Mouse (Mus musculus): ENCODE results near the gene Nup62cl. TPM values are rescaled to one million over a fixed set of nuclear protein-coding genes. Genes with fewer than 3 reads are reported as not detected.
A peak's percentile ranks its signal among the peaks of the same experiment; 100 is the strongest.

Gene Nup62cl
- polyA plus RNA-seq (2015; fragmentation: Nextera tagmentation; extraction: Ambion mirVana), result 7.9 and 8.7 TPM in 2 replicates

DNA sequence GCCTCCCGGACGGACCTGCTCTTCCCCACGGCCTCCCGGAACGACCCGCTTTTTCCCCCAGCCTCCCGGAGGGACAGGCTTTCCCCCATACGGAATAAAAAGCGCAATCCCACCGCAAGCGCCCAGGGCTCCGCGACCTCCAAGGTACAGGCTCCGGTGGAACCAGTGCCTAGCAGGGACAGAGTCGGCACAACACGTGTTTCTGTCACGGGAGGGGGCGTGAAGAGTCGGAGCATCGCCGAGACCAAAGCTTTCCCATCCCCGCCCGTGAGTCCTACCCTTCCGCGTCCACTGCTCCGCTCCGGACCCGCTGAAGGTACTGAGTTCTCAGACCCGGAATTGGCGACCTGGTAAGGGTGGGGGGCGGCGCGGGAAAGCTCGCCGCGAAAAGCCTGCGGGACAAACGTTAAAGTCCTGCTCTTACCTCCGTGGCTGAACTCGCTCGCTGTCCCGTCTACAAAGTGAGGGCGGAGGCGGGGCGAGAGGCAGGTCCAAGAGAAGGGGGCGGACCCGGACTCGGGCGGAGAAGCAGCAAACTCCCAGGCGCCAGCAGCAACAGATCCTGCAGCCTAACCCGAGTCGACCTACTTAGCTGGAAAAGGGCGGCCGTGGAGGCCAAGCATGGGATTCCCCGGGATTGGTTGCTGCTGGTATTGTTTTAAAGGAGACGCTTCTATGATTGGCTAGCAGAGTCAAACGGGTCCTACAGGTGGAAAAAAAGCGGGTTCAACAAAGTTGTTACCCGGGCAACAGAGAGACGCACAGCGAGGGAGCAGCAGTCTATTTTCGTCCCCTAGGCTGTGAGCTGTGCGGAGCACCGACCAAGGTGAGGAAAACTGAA lies at the start of gene Nup62cl, which contains the start of gene Pih1h3b:
Gene Nup62cl, minus strand, starts transcription at position 578 of the 841 bp plus-strand sequence.
Gene Pih1h3b, plus strand, starts transcription at position 745 of the 841 bp plus-strand sequence.
- no peak within 1 kb of the TSS for H3K9ac ChIP-seq (replicated peaks; ENCODE audit: low read depth)
- H3K4me2 ChIP-seq (replicated peaks; ENCODE audit: low read depth, low read length), result peak within 1 kb of the TSS; percentile 60
- WGBS, result 23% methylated on average over 61 of the region's 64 CpGs
- no peaks in the 10 kb centered on the region for H3K9me3 ChIP-seq (ENCODE audit: low read length)
- H3K4me3 ChIP-seq (ENCODE audit: low read depth, low read length), result peak within 1 kb of the TSS; percentile 34
- H3K27me3 ChIP-seq (replicated peaks; ENCODE audit: insufficient read depth, low read length), result no peaks in the 10 kb centered on the region
- TF ChIP-seq EP300 (IDR thresholded peaks at IDR 0.05), result no peak
- no peaks in the 10 kb centered on the region for H3K4me1 ChIP-seq (ENCODE audit: insufficient read depth, low read depth, low read length)
- DNase-seq (ENCODE audit: low spot score) (peak; percentile 67), ATAC-seq (peak; percentile 85)
- no peaks in the 10 kb centered on the region for H3K36me3 ChIP-seq (ENCODE audit: insufficient read depth, low read length)
- H3K27ac ChIP-seq (ENCODE audit: low read length), result no peak within 1 kb of the TSS

DNA sequence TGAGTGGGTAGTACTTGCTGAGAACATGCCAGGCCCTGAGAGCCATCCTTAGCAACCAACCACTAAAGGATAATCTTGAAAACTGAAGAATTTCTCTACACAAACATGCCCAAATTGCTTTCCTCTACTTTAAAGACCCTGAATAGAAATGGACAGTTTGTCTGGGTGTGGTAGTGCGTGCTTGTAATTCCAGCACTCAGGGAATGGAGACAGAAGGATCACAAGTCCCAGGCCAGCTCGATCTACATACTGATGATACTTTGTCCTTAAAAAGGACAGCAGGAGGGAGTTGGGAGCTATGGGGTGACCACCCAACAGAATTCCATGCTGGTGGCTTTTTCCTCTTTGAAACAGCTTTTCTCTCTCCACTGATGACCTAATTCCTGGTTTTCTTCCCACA lies 31.6 kb upstream of the Nup62cl start:
- Histone ChIP-seq H3K4me2 (replicated peaks; ENCODE audit: low read depth, low read length) (no peak overlapping the region), H3K27me3 (replicated peaks; ENCODE audit: insufficient read depth, low read length) (no peaks in the 10 kb centered on the region), H3K4me3 (ENCODE audit: low read depth, low read length) (no peak overlapping the region), H3K4me1 (ENCODE audit: insufficient read depth, low read depth, low read length) (no peaks in the 10 kb centered on the region), H3K27ac (ENCODE audit: low read length) (no peak overlapping the region), H3K9ac (replicated peaks; ENCODE audit: low read depth) (no peak overlapping the region), H3K9me3 (ENCODE audit: low read length) (no peaks in the 10 kb centered on the region), H3K36me3 (ENCODE audit: insufficient read depth, low read length) (no peaks in the 10 kb centered on the region)
- 51% methylated on average over 2 of the region's 2 CpGs for WGBS
- no peak for ATAC-seq
- TF ChIP-seq EP300 (IDR thresholded peaks at IDR 0.05) (no peak), CTCF (IDR thresholded peaks at IDR 0.05) (no peak)
- DNase-seq (ENCODE audit: low spot score), result no peak

DNA sequence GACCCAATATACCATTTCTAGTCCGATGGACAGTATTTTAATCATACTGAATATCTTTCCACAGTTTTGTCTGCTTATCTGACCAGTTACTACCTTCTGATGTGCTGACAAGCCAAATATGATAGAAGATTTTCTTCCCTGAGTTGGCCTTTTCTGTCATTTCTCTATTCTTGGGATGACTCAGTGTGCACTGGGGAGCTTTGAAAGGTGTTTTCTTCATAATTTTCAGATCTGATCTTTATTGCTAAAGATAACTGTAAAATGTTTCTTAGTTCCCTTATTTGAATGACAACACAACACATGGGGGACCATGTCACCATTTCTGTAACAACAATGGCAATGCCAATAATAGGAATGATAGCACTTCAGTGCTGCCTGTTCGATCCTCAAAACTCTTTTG lies 20.0 kb upstream of the Nup62cl start:
- no peak for TF ChIP-seq EP300 (IDR thresholded peaks at IDR 0.05)
- no peak for TF ChIP-seq CTCF (IDR thresholded peaks at IDR 0.05)

DNA sequence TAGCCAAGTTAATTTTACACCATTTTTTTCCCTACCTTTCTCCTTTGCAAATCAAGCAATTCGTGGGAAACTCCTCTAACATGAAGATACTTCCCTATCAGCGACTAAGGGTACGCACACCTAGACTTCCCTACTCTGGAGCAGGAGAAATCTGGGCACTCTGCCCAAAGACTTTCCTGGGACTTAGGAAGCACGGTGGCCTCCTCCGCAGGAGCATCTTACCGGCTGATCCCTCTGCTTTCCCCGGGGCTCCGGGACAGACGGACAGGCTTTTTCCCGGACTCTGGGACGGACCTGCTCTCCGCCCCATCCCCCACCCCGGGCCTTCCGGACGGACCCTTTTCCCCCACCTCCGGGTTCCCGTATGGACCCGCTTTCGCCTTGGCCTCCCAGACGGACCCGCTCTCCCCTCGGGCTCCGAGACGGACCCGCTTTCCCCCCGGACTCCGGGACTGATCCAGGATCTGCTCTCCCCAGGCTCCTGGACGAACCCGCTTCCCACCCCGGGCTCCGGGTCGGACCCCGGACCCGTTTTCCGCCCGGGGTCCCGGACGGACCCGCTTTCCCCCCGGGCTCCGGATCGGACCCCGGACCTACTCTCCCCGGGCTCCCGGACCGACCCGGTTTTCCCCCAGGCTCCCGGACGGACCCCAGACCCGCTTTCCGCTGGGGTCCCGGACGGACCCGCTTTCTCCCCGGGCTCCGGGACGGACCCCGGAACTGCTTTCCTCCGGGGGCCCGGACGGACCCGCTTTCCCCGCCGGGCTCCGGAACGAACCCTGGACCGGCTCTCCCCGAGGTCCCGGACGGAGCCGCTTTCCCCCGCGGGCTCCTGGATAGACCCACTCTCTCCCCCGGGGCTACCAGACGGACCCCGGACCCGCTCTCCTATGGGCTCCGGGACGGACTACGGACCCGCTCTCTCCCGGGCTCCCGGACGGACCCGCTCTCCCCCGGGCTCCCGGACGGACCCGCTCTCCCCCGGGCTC lies 1.3 kb downstream of the Nup62cl start:
- Histone ChIP-seq H3K27ac (ENCODE audit: low read length) (no peak overlapping the region), H3K9me3 (ENCODE audit: low read length) (no peaks in the 10 kb centered on the region), H3K4me1 (ENCODE audit: insufficient read depth, low read depth, low read length) (no peaks in the 10 kb centered on the region), H3K27me3 (replicated peaks; ENCODE audit: insufficient read depth, low read length) (no peaks in the 10 kb centered on the region), H3K4me3 (ENCODE audit: low read depth, low read length) (peak overlapping the region; percentile 34), H3K36me3 (ENCODE audit: insufficient read depth, low read length) (no peaks in the 10 kb centered on the region), H3K4me2 (replicated peaks; ENCODE audit: low read depth, low read length) (peak overlapping the region; percentile 60), H3K9ac (replicated peaks; ENCODE audit: low read depth) (no peak overlapping the region)
- TF ChIP-seq CTCF (IDR thresholded peaks at IDR 0.05) (no peak), EP300 (IDR thresholded peaks at IDR 0.05) (no peak)
- DNase-seq (ENCODE audit: low spot score), result no peak
- 17% methylated on average over 59 of the region's 90 CpGs for WGBS
- ATAC-seq, result peak; percentile 16; the same call in 1 of the 2 replicates

More for the DNA sequence above, 20.0 kb upstream of the Nup62cl start:
- Histone ChIP-seq H3K4me1 (ENCODE audit: insufficient read depth, low read depth, low read length) (no peaks in the 10 kb centered on the region), H3K27me3 (replicated peaks; ENCODE audit: insufficient read depth, low read length) (no peaks in the 10 kb centered on the region), H3K36me3 (ENCODE audit: insufficient read depth, low read length) (no peaks in the 10 kb centered on the region), H3K4me2 (replicated peaks; ENCODE audit: low read depth, low read length) (no peak overlapping the region), H3K4me3 (ENCODE audit: low read depth, low read length) (no peak overlapping the region), H3K9me3 (ENCODE audit: low read length) (no peaks in the 10 kb centered on the region), H3K27ac (ENCODE audit: low read length) (no peak overlapping the region), H3K9ac (replicated peaks; ENCODE audit: low read depth) (no peak overlapping the region)
- DNase-seq (ENCODE audit: low spot score) (no peak), ATAC-seq (no peak)
- WGBS, result 93% methylated on average over 2 of the region's 2 CpGs

DNA sequence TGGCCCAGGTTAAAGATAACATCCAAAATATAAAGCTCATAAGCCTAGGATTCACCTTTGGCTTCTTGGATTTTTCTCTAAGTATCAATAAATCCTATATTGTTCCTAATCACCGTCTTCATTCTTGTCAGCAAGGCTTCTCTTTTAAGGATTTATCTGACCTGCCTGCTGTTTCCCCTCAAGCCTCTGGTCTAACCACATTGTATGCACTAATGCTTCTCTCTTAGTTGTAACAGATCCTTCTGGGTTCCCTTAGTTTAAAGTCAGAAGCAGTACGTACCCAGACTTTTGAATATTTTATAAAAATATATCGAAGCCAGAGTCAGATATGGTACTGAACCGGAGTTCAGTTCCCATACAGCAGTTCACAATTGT lies 63.8 kb downstream of the Nup62cl start:
- Histone ChIP-seq H3K27ac (ENCODE audit: low read length) (no peak overlapping the region), H3K9me3 (ENCODE audit: low read length) (no peaks in the 10 kb centered on the region), H3K27me3 (replicated peaks; ENCODE audit: insufficient read depth, low read length) (no peaks in the 10 kb centered on the region), H3K4me1 (ENCODE audit: insufficient read depth, low read depth, low read length) (no peaks in the 10 kb centered on the region), H3K4me3 (ENCODE audit: low read depth, low read length) (no peak overlapping the region), H3K36me3 (ENCODE audit: insufficient read depth, low read length) (0 out of 2 replicates have a peak, but pooled peaks cover under 1% of the 10 kb centered on the region), H3K9ac (replicated peaks; ENCODE audit: low read depth) (no peak overlapping the region), H3K4me2 (replicated peaks; ENCODE audit: low read depth, low read length) (no peak overlapping the region)
- TF ChIP-seq EP300 (IDR thresholded peaks at IDR 0.05) (no peak), CTCF (IDR thresholded peaks at IDR 0.05) (no peak)
- WGBS, result 87% methylated on average over 4 of the region's 4 CpGs
- ATAC-seq (no peak), DNase-seq (ENCODE audit: low spot score) (no peak)

Measured in lung, postnatal 0 days (tissue).